17 mouse cellular contexts compared by ENCODE assay signal in the genomic region with DNA sequence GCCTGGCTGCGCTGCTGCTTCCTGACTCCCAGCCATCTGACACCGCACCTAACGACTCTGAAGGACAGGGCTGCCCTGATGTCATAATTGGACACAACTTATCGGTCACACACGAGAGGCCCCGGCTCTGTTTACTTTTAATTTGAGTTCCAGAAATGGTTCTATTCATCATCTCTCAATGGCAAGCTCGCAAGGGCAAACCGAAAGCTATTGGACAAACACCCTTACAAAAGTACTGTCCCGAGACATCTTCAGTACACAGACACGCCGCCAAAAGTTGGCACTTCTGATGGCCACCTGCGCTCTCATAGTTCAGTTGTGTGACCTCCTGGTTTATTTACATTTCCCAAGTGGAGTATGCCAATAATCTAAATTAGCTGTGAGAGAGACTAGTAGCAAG.
A peak's percentile ranks its signal among the peaks of the same experiment; 100 is the strongest.
DNase-seq lines count a peak whose midpoint lies in the region; ATAC-seq and TF ChIP-seq lines count a peak whose summit lies in the region.
"Had no signal": no experiment of that assay in that cellular context is flagged by ENCODE, and none has a peak within 500 bp of the region (broad histone marks: within the 10 kb centered on the region; RNA-seq: fewer than 3 reads in every experiment).

No protein-coding gene starts in this region.

- WGBS in kidney, embryonic 15.5 days, result 37% methylated on average over 12 of the region's 12 CpGs
- WGBS in lung, postnatal 0 days, result 17% methylated on average over 12 of the region's 12 CpGs

- no peaks in the 10 kb centered on the region for H3K9me3 ChIP-seq in kidney, embryonic 15.5 days (replicated peaks)
- no peaks in the 10 kb centered on the region for H3K9me3 ChIP-seq in lung, postnatal 0 days (ENCODE audit: low read length)
- H3K9me3 ChIP-seq: embryonic facial prominence, embryonic 12.5 days; forebrain, embryonic 10.5 days; heart, embryonic 13.5 days; hindbrain, embryonic 15.5 days had no signal

- H3K4me3 ChIP-seq in kidney, embryonic 15.5 days (replicated peaks), result no peak overlapping the region
- no peak overlapping the region for H3K4me3 ChIP-seq in lung, postnatal 0 days (ENCODE audit: low read depth, low read length)
- H3K4me3 ChIP-seq: embryonic facial prominence, embryonic 12.5 days; forebrain, embryonic 10.5 days; heart, embryonic 13.5 days; hindbrain, embryonic 15.5 days had no signal

- DNase-seq in heart, adult 11 months, result peak; percentile 91
- DNase-seq in heart, postnatal 25 days (ENCODE audit: low spot score), result no peak
- DNase-seq in kidney, postnatal 36 days, result no peak
- peak; percentile 40 for DNase-seq in adrenal gland, adult 8-10 months
- DNase-seq in lung, postnatal 0 days (ENCODE audit: low spot score), result peak; percentile 6
- no peak for DNase-seq in right cerebral cortex, postnatal 4 days
- no peak for DNase-seq in ovary, postnatal 14 days (ENCODE audit: low spot score)
- DNase-seq: cerebellum, postnatal 36 days; kidney, postnatal 4 days; midbrain, embryonic 14.5 days had no signal

- ATAC-seq in kidney, embryonic 15.5 days (replicated peaks; ENCODE audit: low FRiP score), result peak; percentile 37; the same call in 1 of the 2 replicates
- ATAC-seq in lung, postnatal 0 days, result no peak
- ATAC-seq: Patski had no signal

- H3K4me2 ChIP-seq in kidney, embryonic 15.5 days, result 0 out of 2 replicates have a peak overlapping the region, but pooled peaks have one; percentile 17
- peak overlapping the region; percentile 28; the same call in 1 of the 2 replicates for H3K4me2 ChIP-seq in lung, postnatal 0 days (replicated peaks; ENCODE audit: low read depth, low read length)
- H3K4me2 ChIP-seq: embryonic facial prominence, embryonic 12.5 days; heart, embryonic 13.5 days; hindbrain, embryonic 15.5 days had no signal

- intact Hi-C loops in heart, postnatal 25 days (cut with DNase I), result no loop called here

- H3K36me3 ChIP-seq in kidney, embryonic 15.5 days, result no peaks in the 10 kb centered on the region
- no peaks in the 10 kb centered on the region for H3K36me3 ChIP-seq in lung, postnatal 0 days (ENCODE audit: insufficient read depth, low read length)
- H3K36me3 ChIP-seq: embryonic facial prominence, embryonic 12.5 days; forebrain, embryonic 10.5 days; heart, embryonic 13.5 days; hindbrain, embryonic 15.5 days had no signal

- H3K27me3 ChIP-seq in kidney, embryonic 15.5 days, result no peaks in the 10 kb centered on the region
- H3K27me3 ChIP-seq in lung, postnatal 0 days (replicated peaks; ENCODE audit: insufficient read depth, low read length), result no peaks in the 10 kb centered on the region
- H3K27me3 ChIP-seq: embryonic facial prominence, embryonic 12.5 days; heart, embryonic 13.5 days; hindbrain, embryonic 15.5 days had no signal

- TF ChIP-seq EP300 in lung, postnatal 0 days (IDR thresholded peaks at IDR 0.05), result no peak

- peaks cover 23% of the 10 kb centered on the region for H3K4me1 ChIP-seq in kidney, embryonic 15.5 days
- peaks cover 5% of the 10 kb centered on the region; the same call in 1 of the 2 replicates for H3K4me1 ChIP-seq in lung, postnatal 0 days (ENCODE audit: insufficient read depth, low read depth, low read length)

- no peak for TF ChIP-seq CTCF in lung, postnatal 0 days (IDR thresholded peaks at IDR 0.05)

- H3K9ac ChIP-seq in kidney, embryonic 15.5 days, result no peak overlapping the region
- no peak overlapping the region for H3K9ac ChIP-seq in lung, postnatal 0 days (replicated peaks; ENCODE audit: low read depth)
- H3K9ac ChIP-seq: embryonic facial prominence, embryonic 12.5 days; heart, embryonic 13.5 days; hindbrain, embryonic 15.5 days had no signal

- H3K27ac ChIP-seq in kidney, embryonic 15.5 days, result no peak overlapping the region
- H3K27ac ChIP-seq in lung, postnatal 0 days (ENCODE audit: low read length), result no peak overlapping the region
- H3K27ac ChIP-seq: embryonic facial prominence, embryonic 12.5 days; forebrain, embryonic 10.5 days; heart, embryonic 13.5 days; hindbrain, embryonic 15.5 days; macrophage had no signal

Comparison
In these comparisons a context has a peak if more than half of its experiments do, and no peak if none do; other contexts are left out.
1. DNase-seq: peak in heart, adult 11 months (single experiment), adrenal gland, adult 8-10 months (single experiment) and lung, postnatal 0 days (single experiment); none in heart, postnatal 25 days (single experiment), kidney, postnatal 36 days (0 of 2), right cerebral cortex, postnatal 4 days (single experiment) and ovary, postnatal 14 days (single experiment).